Comparison of ENCODE assay signal across 12 mouse cellular contexts in genomic region chr3:41462953-41463644, GRCm38 (mm10).
DNase-seq lines count a peak whose midpoint lies in the region; ATAC-seq lines count a peak whose summit lies in the region.
"Had no signal": no experiment of that assay in that cellular context is flagged by ENCODE, and none has a peak within 500 bp of the region (broad histone marks: within the 10 kb centered on the region; RNA-seq: fewer than 3 reads in every experiment).

No protein-coding gene starts in this region.

- no peaks in the 10 kb centered on the region for H3K4me1 ChIP-seq in kidney, embryonic 14.5 days (ENCODE audit: control insufficient read depth, insufficient read depth, low read length)
- peaks cover 6% of the 10 kb centered on the region for H3K4me1 ChIP-seq in heart, embryonic 16.5 days (ENCODE audit: control insufficient read depth, insufficient read depth, low read length)
- no peaks in the 10 kb centered on the region for H3K4me1 ChIP-seq in liver, embryonic 11.5 days (replicated peaks; ENCODE audit: control insufficient read depth, insufficient read depth, low read length)
- H3K4me1 ChIP-seq: forebrain, embryonic 15.5 days; neural tube, embryonic 13.5 days had no signal

- peak; percentile 21 for DNase-seq in adrenal gland, postnatal 10 days
- no peak for DNase-seq in adrenal gland, adult 18-20 months (ENCODE audit: low spot score in 2 of 2)
- DNase-seq in kidney, adult 8-10 months, result peak; percentile 41 to 42
- peak; percentile 7 for DNase-seq in lung, postnatal 25 days (ENCODE audit: low spot score)
- DNase-seq in urinary bladder, postnatal 25 days (ENCODE audit: low spot score), result no peak
- DNase-seq in liver, embryonic 11.5 days (ENCODE audit: low spot score), result no peak
- DNase-seq: thymus, postnatal 25 days had no signal

- H3K27me3 ChIP-seq in kidney, embryonic 14.5 days (ENCODE audit: control insufficient read depth, insufficient read depth, low read length), result no peaks in the 10 kb centered on the region
- no peaks in the 10 kb centered on the region for H3K27me3 ChIP-seq in heart, embryonic 16.5 days (ENCODE audit: control insufficient read depth, insufficient read depth, low read length)
- no peaks in the 10 kb centered on the region for H3K27me3 ChIP-seq in liver, embryonic 11.5 days (replicated peaks; ENCODE audit: control insufficient read depth, insufficient read depth, low read length)
- H3K27me3 ChIP-seq: forebrain, embryonic 15.5 days; neural tube, embryonic 13.5 days had no signal

- no peak overlapping the region for H3K27ac ChIP-seq in kidney, embryonic 14.5 days (ENCODE audit: low read depth, low read length)
- H3K27ac ChIP-seq in heart, embryonic 16.5 days (ENCODE audit: low read length), result no peak overlapping the region
- no peak overlapping the region for H3K27ac ChIP-seq in liver, embryonic 11.5 days (ENCODE audit: low read depth, low read length)
- H3K27ac ChIP-seq: forebrain, embryonic 15.5 days; macrophage; neural tube, embryonic 13.5 days had no signal

- H3K9ac ChIP-seq in kidney, embryonic 14.5 days (ENCODE audit: low read depth, low read length), result no peak overlapping the region
- H3K9ac ChIP-seq in heart, embryonic 16.5 days (ENCODE audit: low read length), result no peak overlapping the region
- H3K9ac ChIP-seq in liver, embryonic 11.5 days (ENCODE audit: low read depth, low read length), result no peak overlapping the region
- H3K9ac ChIP-seq: forebrain, embryonic 15.5 days; neural tube, embryonic 13.5 days had no signal

- H3K4me3 ChIP-seq in kidney, embryonic 14.5 days (ENCODE audit: low read length), result no peak overlapping the region
- H3K4me3 ChIP-seq in heart, embryonic 16.5 days (ENCODE audit: low read length), result no peak overlapping the region
- no peak overlapping the region for H3K4me3 ChIP-seq in liver, embryonic 11.5 days (ENCODE audit: low read depth, low read length)
- H3K4me3 ChIP-seq: forebrain, embryonic 15.5 days; neural tube, embryonic 13.5 days had no signal

- ATAC-seq in kidney, embryonic 14.5 days (ENCODE audit: low FRiP score, low TSS enrichment), result no peak
- peak; percentile 45; the same call in 1 of the 2 replicates for ATAC-seq in heart, embryonic 16.5 days (replicated peaks; ENCODE audit: extremely low read depth, insufficient read depth, low FRiP score)
- no peak for ATAC-seq in liver, embryonic 11.5 days (replicated peaks; ENCODE audit: low FRiP score)
- ATAC-seq: forebrain, embryonic 15.5 days had no signal

- H3K36me3 ChIP-seq in kidney, embryonic 14.5 days (ENCODE audit: control insufficient read depth, insufficient read depth, low read length), result no peaks in the 10 kb centered on the region
- no peaks in the 10 kb centered on the region for H3K36me3 ChIP-seq in heart, embryonic 16.5 days (ENCODE audit: control insufficient read depth, insufficient read depth)
- no peaks in the 10 kb centered on the region for H3K36me3 ChIP-seq in liver, embryonic 11.5 days (ENCODE audit: control insufficient read depth, insufficient read depth, low read length)
- H3K36me3 ChIP-seq: forebrain, embryonic 15.5 days; neural tube, embryonic 13.5 days had no signal

- H3K4me2 ChIP-seq in kidney, embryonic 14.5 days (replicated peaks; ENCODE audit: low read depth, low read length), result no peak overlapping the region
- H3K4me2 ChIP-seq in heart, embryonic 16.5 days (ENCODE audit: low read depth, low read length), result no peak overlapping the region
- H3K4me2 ChIP-seq in liver, embryonic 11.5 days, result no peak overlapping the region
- H3K4me2 ChIP-seq: forebrain, embryonic 15.5 days; neural tube, embryonic 13.5 days had no signal

- 84% methylated on average over 11 of the region's 11 CpGs for WGBS in kidney, embryonic 14.5 days
- 54% methylated on average over 11 of the region's 11 CpGs for WGBS in heart, embryonic 16.5 days
- WGBS in liver, embryonic 11.5 days, result 77% methylated on average over 11 of the region's 11 CpGs

- H3K9me3 ChIP-seq in kidney, embryonic 14.5 days (ENCODE audit: control insufficient read depth, low read length), result no peaks in the 10 kb centered on the region
- H3K9me3 ChIP-seq in heart, embryonic 16.5 days (replicated peaks; ENCODE audit: control insufficient read depth, low read length), result no peaks in the 10 kb centered on the region
- no peaks in the 10 kb centered on the region for H3K9me3 ChIP-seq in liver, embryonic 11.5 days (ENCODE audit: control insufficient read depth, low read length)
- H3K9me3 ChIP-seq: forebrain, embryonic 15.5 days; neural tube, embryonic 13.5 days had no signal

Comparison
In these comparisons a context has a peak if more than half of its experiments do, and no peak if none do; other contexts are left out.
1. DNase-seq: peak in adrenal gland, postnatal 10 days (single experiment), kidney, adult 8-10 months (2 of 2) and lung, postnatal 25 days (single experiment); none in adrenal gland, adult 18-20 months (0 of 2), urinary bladder, postnatal 25 days (single experiment) and liver, embryonic 11.5 days (single experiment).